Mouse (Mus musculus): ENCODE data around the gene Grin2c.

DNA sequence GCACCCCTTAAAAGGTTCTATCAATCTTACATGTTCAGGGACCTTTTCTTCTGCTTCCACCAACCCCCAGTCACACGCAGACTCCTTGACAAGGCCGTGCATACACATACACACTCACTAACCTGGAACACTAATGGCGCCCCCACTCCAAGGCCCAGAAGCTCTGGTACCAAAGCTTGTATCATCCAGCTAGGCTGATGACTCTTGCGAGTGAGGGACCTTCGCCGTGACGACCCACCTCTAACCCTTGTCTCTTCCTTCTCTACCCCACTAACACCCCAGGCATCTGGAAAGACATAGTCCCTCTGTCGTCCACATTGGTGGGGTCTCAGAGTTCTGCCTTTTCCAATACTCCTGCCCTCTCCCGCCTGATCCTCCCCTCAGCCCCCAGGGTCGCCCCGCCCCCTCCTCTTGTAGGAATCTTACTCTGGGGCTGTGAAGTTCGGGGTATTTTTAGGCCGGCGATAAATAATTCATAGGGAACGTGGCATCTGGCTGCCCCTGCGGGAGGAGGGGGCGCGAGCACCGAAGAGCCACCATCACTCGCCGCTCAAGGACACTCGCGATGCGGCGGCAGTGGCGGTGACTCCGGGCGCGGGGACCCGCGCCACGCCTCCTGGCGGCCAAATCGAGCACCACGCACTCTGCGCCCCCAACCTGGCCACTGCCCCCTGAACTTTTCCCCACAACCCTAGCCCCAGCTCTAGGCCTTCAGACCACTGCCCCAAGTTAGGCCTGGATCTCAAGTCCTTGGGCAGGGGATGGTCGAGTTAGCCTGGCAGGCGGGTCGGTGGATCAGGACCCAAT is 2.0 kb downstream of the Grin2c start:
- no peak for TF ChIP-seq GATA1 (IDR thresholded peaks at IDR 0.05; ENCODE audit: low read length)
- no peak for TF ChIP-seq TAL1 (IDR thresholded peaks at IDR 0.05; ENCODE audit: low read length)

All from erythroblast, embryonic 14.5 days (primary cell).